10 mouse cellular contexts compared by ENCODE assay signal in the genomic region with DNA sequence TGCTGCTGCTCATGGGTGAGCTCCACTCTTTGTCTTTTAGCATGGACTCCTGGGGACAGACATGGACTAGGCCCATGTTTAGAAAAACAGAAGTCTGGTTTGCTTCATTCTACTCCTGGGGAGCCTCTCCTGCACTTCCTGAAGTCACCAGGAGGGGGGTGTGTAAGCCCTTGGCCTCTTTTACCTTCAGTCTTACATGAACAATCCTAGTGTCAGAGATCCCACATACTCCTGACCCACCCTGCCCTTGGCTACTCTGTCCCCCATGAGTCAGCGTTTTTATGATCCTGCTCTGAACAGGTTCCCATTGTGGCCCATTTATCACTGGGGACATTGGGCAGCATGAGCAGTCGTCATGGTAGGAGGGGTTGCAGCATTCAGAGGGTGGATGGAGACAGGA. TPM values are rescaled to one million over a fixed set of nuclear protein-coding genes. Genes with fewer than 3 reads are reported as not detected.
DNase-seq lines count a peak whose midpoint lies in the region; ATAC-seq and TF ChIP-seq lines count a peak whose summit lies in the region.
"Had no signal": no experiment of that assay in that cellular context is flagged by ENCODE, and none has a peak within 500 bp of the region (broad histone marks: within the 10 kb centered on the region; RNA-seq: fewer than 3 reads in every experiment).

No protein-coding gene starts in this region.

- 73% methylated on average over 2 of the region's 2 CpGs for WGBS in forebrain, postnatal 0 days
- 62% methylated on average over 2 of the region's 2 CpGs for WGBS in forebrain, embryonic 11.5 days
- 81% methylated on average over 2 of the region's 2 CpGs for WGBS in thymus, adult 2 months
- 57% methylated on average over 2 of the region's 2 CpGs for WGBS in limb, embryonic 10.5 days
- WGBS in small intestine, adult 2 months, result 52% methylated on average over 2 of the region's 2 CpGs

- ATAC-seq in forebrain, postnatal 0 days, result no peak
- no peak for ATAC-seq in forebrain, embryonic 11.5 days (replicated peaks; ENCODE audit: low FRiP score)

- no peak for TF ChIP-seq POLR2A in thymus, adult 2 months (IDR thresholded peaks at IDR 0.05; ENCODE audit: control insufficient read depth, extremely low read depth, insufficient read depth, low read length, poor library complexity)
- TF ChIP-seq POLR2A in small intestine, adult 2 months (IDR thresholded peaks at IDR 0.05; ENCODE audit: low read depth, low read length), result no peak

- intact Hi-C loops in left cerebral cortex, postnatal 25 days (cut with DNase I), result loop anchor here (5.0 kb wide), 1 partner anchor 258 kb away; a partner anchor contains a TSS

- H3K36me3 ChIP-seq in forebrain, postnatal 0 days (ENCODE audit: insufficient read depth), result no peaks in the 10 kb centered on the region
- no peaks in the 10 kb centered on the region for H3K36me3 ChIP-seq in forebrain, embryonic 11.5 days (ENCODE audit: control insufficient read depth, insufficient read depth, low read length)
- no peaks in the 10 kb centered on the region for H3K36me3 ChIP-seq in thymus, adult 2 months (ENCODE audit: control insufficient read depth, insufficient read depth, low read length)
- peaks cover 3% of the 10 kb centered on the region; the same call in 1 of the 2 replicates for H3K36me3 ChIP-seq in limb, embryonic 10.5 days
- no peaks in the 10 kb centered on the region for H3K36me3 ChIP-seq in small intestine, adult 2 months (ENCODE audit: control insufficient read depth, insufficient read depth, low read length)
- H3K36me3 ChIP-seq: neural tube, embryonic 12.5 days had no signal

- H3K9me3 ChIP-seq in forebrain, postnatal 0 days (ENCODE audit: low read length), result no peaks in the 10 kb centered on the region
- H3K9me3 ChIP-seq in forebrain, embryonic 11.5 days (ENCODE audit: control insufficient read depth, low read length), result no peaks in the 10 kb centered on the region
- H3K9me3 ChIP-seq in limb, embryonic 10.5 days (replicated peaks), result no peaks in the 10 kb centered on the region
- H3K9me3 ChIP-seq: neural tube, embryonic 12.5 days had no signal

- H3K4me2 ChIP-seq in forebrain, postnatal 0 days (ENCODE audit: low read depth), result no peak overlapping the region
- no peak overlapping the region for H3K4me2 ChIP-seq in forebrain, embryonic 11.5 days (ENCODE audit: low read depth, low read length, severe bottlenecking)
- H3K4me2 ChIP-seq: neural tube, embryonic 12.5 days had no signal

- H3K4me1 ChIP-seq in forebrain, postnatal 0 days (ENCODE audit: insufficient read depth), result peaks cover under 1% of the 10 kb centered on the region; the same call in 1 of the 2 replicates
- peaks cover 2% of the 10 kb centered on the region; the same call in 1 of the 2 replicates for H3K4me1 ChIP-seq in forebrain, embryonic 11.5 days (replicated peaks; ENCODE audit: control insufficient read depth, insufficient read depth, low read length)
- no peaks in the 10 kb centered on the region for H3K4me1 ChIP-seq in thymus, adult 2 months (replicated peaks; ENCODE audit: control insufficient read depth, insufficient read depth, low read length)
- peaks cover 12% of the 10 kb centered on the region for H3K4me1 ChIP-seq in limb, embryonic 10.5 days
- H3K4me1 ChIP-seq in small intestine, adult 2 months (ENCODE audit: control insufficient read depth, insufficient read depth, insufficient read length, low read length), result peaks cover 14% of the 10 kb centered on the region

- H3K27me3 ChIP-seq in forebrain, postnatal 0 days (ENCODE audit: insufficient read depth, low read length), result no peaks in the 10 kb centered on the region
- no peaks in the 10 kb centered on the region for H3K27me3 ChIP-seq in forebrain, embryonic 11.5 days (ENCODE audit: control insufficient read depth, insufficient read depth, low read length)
- H3K27me3 ChIP-seq in thymus, adult 2 months (ENCODE audit: control insufficient read depth, insufficient read depth, low read length), result no peaks in the 10 kb centered on the region
- H3K27me3 ChIP-seq in limb, embryonic 10.5 days (ENCODE audit: low read depth, poor library complexity, severe bottlenecking), result no peaks in the 10 kb centered on the region
- H3K27me3 ChIP-seq in small intestine, adult 2 months (ENCODE audit: control insufficient read depth, insufficient read depth, low read length), result no peaks in the 10 kb centered on the region
- H3K27me3 ChIP-seq: neural tube, embryonic 12.5 days had no signal

- no peak overlapping the region for H3K27ac ChIP-seq in forebrain, postnatal 0 days (ENCODE audit: low read depth, low read length)
- H3K27ac ChIP-seq in forebrain, embryonic 11.5 days (ENCODE audit: low read depth, low read length), result no peak overlapping the region
- H3K27ac ChIP-seq in thymus, adult 2 months (ENCODE audit: control insufficient read depth, insufficient read depth, low read length), result no peak overlapping the region
- no peak overlapping the region for H3K27ac ChIP-seq in limb, embryonic 10.5 days
- no peak overlapping the region for H3K27ac ChIP-seq in small intestine, adult 2 months (ENCODE audit: insufficient read depth, low read depth, low read length)
- H3K27ac ChIP-seq: neural tube, embryonic 12.5 days had no signal

- no peak overlapping the region for H3K4me3 ChIP-seq in forebrain, postnatal 0 days (ENCODE audit: low read depth, low read length)
- H3K4me3 ChIP-seq in forebrain, embryonic 11.5 days (ENCODE audit: low read depth, low read length), result no peak overlapping the region
- no peak overlapping the region for H3K4me3 ChIP-seq in thymus, adult 2 months (ENCODE audit: control insufficient read depth, insufficient read depth, low read length)
- H3K4me3 ChIP-seq in limb, embryonic 10.5 days, result no peak overlapping the region
- H3K4me3 ChIP-seq in small intestine, adult 2 months (ENCODE audit: low read depth, low read length), result no peak overlapping the region
- H3K4me3 ChIP-seq: neural tube, embryonic 12.5 days had no signal

- no peak for DNase-seq in forebrain, postnatal 0 days
- no peak for DNase-seq in forebrain, embryonic 11.5 days (ENCODE audit: low spot score)
- peak; percentile 52 for DNase-seq in thymus, adult 2 months
- DNase-seq in thymus, adult 18-20 months, result no peak
- peak; percentile 63 for DNase-seq in limb, embryonic 10.5 days (ENCODE audit: low spot score)
- DNase-seq in right cerebral cortex, postnatal 36 days (ENCODE audit: low spot score in 2 of 2), result no peak
- DNase-seq in left cerebral cortex, postnatal 25 days (ENCODE audit: low spot score in 2 of 2), result no peak

- peak; percentile 61 for TF ChIP-seq CTCF in forebrain, postnatal 0 days (IDR thresholded peaks at IDR 0.05; ENCODE audit: low read depth)
- TF ChIP-seq CTCF in thymus, adult 2 months (IDR thresholded peaks at IDR 0.05; ENCODE audit: borderline replicate concordance, control insufficient read depth, extremely low read depth, insufficient read depth, low read length, poor library complexity), result no peak
- TF ChIP-seq CTCF in small intestine, adult 2 months (IDR thresholded peaks at IDR 0.05; ENCODE audit: extremely low read depth, insufficient read length, insufficient replicate concordance, low read depth, low read length), result peak; percentile 39; the same call in 1 of the 2 replicates

- H3K9ac ChIP-seq in forebrain, postnatal 0 days, result no peak overlapping the region
- H3K9ac ChIP-seq in forebrain, embryonic 11.5 days (ENCODE audit: low read length), result no peak overlapping the region
- H3K9ac ChIP-seq: neural tube, embryonic 12.5 days had no signal

RNA-seq across cellular contexts. Expression of a gene that starts 15.7 kb away (rescaled TPM):
- total RNA-seq in forebrain, postnatal 0 days (2014; rRNA removed), result 193 and 214 TPM in 2 replicates
- 143 TPM in 2 replicates for polyA plus RNA-seq in forebrain, postnatal 0 days (2015; fragmentation: Nextera tagmentation; extraction: Ambion mirVana)
- 49.8 and 63.8 TPM in 2 replicates for polyA plus RNA-seq in forebrain, embryonic 11.5 days (2014; fragmentation: Nextera tagmentation; extraction: Ambion mirVana)
- polyA plus RNA-seq in thymus, adult 2 months (2012; rRNA removed), result 14.8 and 15.6 TPM in 2 replicates
- 31.3 and 43.3 TPM in 2 replicates for polyA plus RNA-seq in limb, embryonic 10.5 days (2016; fragmentation: Nextera tagmentation; extraction: Ambion mirVana)
- polyA plus RNA-seq in small intestine, adult 2 months (2012; rRNA removed), result 5.0 and 7.7 TPM in 2 replicates
- total RNA-seq in left cerebral cortex, postnatal 25 days (2021), result 10 to 100 TPM; 78.4 to 84.8 TPM

RNA-seq across cellular contexts. Expression of a gene that starts 27.1 kb away (rescaled TPM):
- not detected in 2 replicates for total RNA-seq in forebrain, postnatal 0 days (2014; rRNA removed)
- not detected in 2 replicates for polyA plus RNA-seq in forebrain, postnatal 0 days (2015; fragmentation: Nextera tagmentation; extraction: Ambion mirVana)
- not detected in 2 replicates for polyA plus RNA-seq in forebrain, embryonic 11.5 days (2014; fragmentation: Nextera tagmentation; extraction: Ambion mirVana)
- polyA plus RNA-seq in thymus, adult 2 months (2012; rRNA removed), result 0.85 and 1.3 TPM in 2 replicates
- not detected in 2 replicates for polyA plus RNA-seq in limb, embryonic 10.5 days (2016; fragmentation: Nextera tagmentation; extraction: Ambion mirVana)
- not detected in 2 replicates for polyA plus RNA-seq in small intestine, adult 2 months (2012; rRNA removed)
- not detected for total RNA-seq in left cerebral cortex, postnatal 25 days (2021)
- polyA plus RNA-seq: heart, embryonic 16.5 days; neural tube, embryonic 12.5 days had no signal

RNA-seq across cellular contexts. Expression of a gene that starts 39.7 kb away (rescaled TPM):
- 7.8 and 10.0 TPM in 2 replicates for total RNA-seq in forebrain, postnatal 0 days (2014; rRNA removed)
- polyA plus RNA-seq in forebrain, postnatal 0 days (2015; fragmentation: Nextera tagmentation; extraction: Ambion mirVana), result 4.8 and 6.2 TPM in 2 replicates
- polyA plus RNA-seq in forebrain, embryonic 11.5 days (2014; fragmentation: Nextera tagmentation; extraction: Ambion mirVana), result 6.0 and 8.9 TPM in 2 replicates
- 89.3 and 137 TPM in 2 replicates for polyA plus RNA-seq in thymus, adult 2 months (2012; rRNA removed)
- 13.2 and 14.5 TPM in 2 replicates for polyA plus RNA-seq in limb, embryonic 10.5 days (2016; fragmentation: Nextera tagmentation; extraction: Ambion mirVana)
- polyA plus RNA-seq in small intestine, adult 2 months (2012; rRNA removed), result 288 and 515 TPM in 2 replicates
- total RNA-seq in left cerebral cortex, postnatal 25 days (2021), result 1 to 10 TPM in 1 of 2 experiments, under 1 TPM in 1; 0.85 to 1.2 TPM

RNA-seq across cellular contexts. Expression of a gene that starts 57.5 kb away (rescaled TPM):
- not detected in 2 replicates for total RNA-seq in forebrain, postnatal 0 days (2014; rRNA removed)
- polyA plus RNA-seq in forebrain, postnatal 0 days (2015; fragmentation: Nextera tagmentation; extraction: Ambion mirVana), result not detected in 2 replicates
- polyA plus RNA-seq in forebrain, embryonic 11.5 days (2014; fragmentation: Nextera tagmentation; extraction: Ambion mirVana), result not detected in 2 replicates
- not detected in 2 replicates for polyA plus RNA-seq in thymus, adult 2 months (2012; rRNA removed)
- not detected in 2 replicates for polyA plus RNA-seq in limb, embryonic 10.5 days (2016; fragmentation: Nextera tagmentation; extraction: Ambion mirVana)
- polyA plus RNA-seq in small intestine, adult 2 months (2012; rRNA removed), result not detected in 2 replicates
- not detected for total RNA-seq in left cerebral cortex, postnatal 25 days (2021)
- polyA plus RNA-seq: heart, embryonic 16.5 days; neural tube, embryonic 12.5 days had no signal

Comparison
In these comparisons a context has a peak if more than half of its experiments do, and no peak if none do; other contexts are left out.
1. DNase-seq: peak in thymus, adult 2 months (single experiment) and limb, embryonic 10.5 days (single experiment); none in forebrain, postnatal 0 days (single experiment), forebrain, embryonic 11.5 days (single experiment), thymus, adult 18-20 months (0 of 2), right cerebral cortex, postnatal 36 days (0 of 2) and left cerebral cortex, postnatal 25 days (0 of 2).